8 mouse cellular contexts compared by ENCODE assay signal in genomic region chr17:33780431-33780830, GRCm38 (mm10). TPM values are rescaled to one million over a fixed set of nuclear protein-coding genes. Genes with fewer than 3 reads are reported as not detected.
DNase-seq lines count a peak whose midpoint lies in the region; ATAC-seq lines count a peak whose summit lies in the region.

No protein-coding gene starts in this region.

- no peaks in the 10 kb centered on the region for H3K27me3 ChIP-seq in limb, embryonic 11.5 days (ENCODE audit: control insufficient read depth, insufficient read depth, low read length)
- no peaks in the 10 kb centered on the region for H3K27me3 ChIP-seq in midbrain, embryonic 14.5 days (ENCODE audit: control insufficient read depth, insufficient read depth, low read length)

- ATAC-seq in limb, embryonic 11.5 days (ENCODE audit: insufficient number of reproducible peaks, low FRiP score, low TSS enrichment, low read depth), result no peak
- ATAC-seq in midbrain, embryonic 14.5 days (ENCODE audit: low FRiP score, low TSS enrichment), result no peak

- no peaks in the 10 kb centered on the region for H3K9me3 ChIP-seq in limb, embryonic 11.5 days (ENCODE audit: control insufficient read depth, low read length)
- no peaks in the 10 kb centered on the region for H3K9me3 ChIP-seq in midbrain, embryonic 14.5 days (ENCODE audit: control insufficient read depth, low read length)

- H3K4me3 ChIP-seq in limb, embryonic 11.5 days (ENCODE audit: low read depth, low read length), result peak overlapping the region; percentile 36
- peak overlapping the region; percentile 41; the same call in 1 of the 2 replicates for H3K4me3 ChIP-seq in midbrain, embryonic 14.5 days (replicated peaks; ENCODE audit: low read depth, low read length)

- H3K27ac ChIP-seq in limb, embryonic 11.5 days (replicated peaks; ENCODE audit: low read depth, low read length), result peak overlapping the region; percentile 95
- peak overlapping the region; percentile 20; the same call in 1 of the 2 replicates for H3K27ac ChIP-seq in midbrain, embryonic 14.5 days (replicated peaks; ENCODE audit: low read depth, low read length)

- no peak overlapping the region for H3K9ac ChIP-seq in limb, embryonic 11.5 days (ENCODE audit: low read length)
- H3K9ac ChIP-seq in midbrain, embryonic 14.5 days (replicated peaks; ENCODE audit: low read length), result no peak overlapping the region

- H3K4me2 ChIP-seq in limb, embryonic 11.5 days (ENCODE audit: low read depth, severe bottlenecking), result peak overlapping the region; percentile 60
- peak overlapping the region; percentile 85; the same call in 1 of the 2 replicates for H3K4me2 ChIP-seq in midbrain, embryonic 14.5 days (ENCODE audit: low read length)

- DNase-seq in gastrocnemius, postnatal 14 days, result peak; percentile 56
- no peak for DNase-seq in gastrocnemius, postnatal 25 days
- DNase-seq in c-Kit-positive CD71-negative TER-119-negative erythroid progenitor cells, embryonic 14.5 days (ENCODE audit: low read depth), result peak; percentile 45
- peak; percentile 66 to 81 for DNase-seq in heart, postnatal 10 days
- no peak for DNase-seq in limb, embryonic 11.5 days (ENCODE audit: low spot score)
- DNase-seq in midbrain, embryonic 14.5 days, result no peak
- DNase-seq in right cerebral cortex, postnatal 25 days, result no peak
- no peak for DNase-seq in spleen, postnatal 14 days (ENCODE audit: low spot score in 2 of 2)

- H3K4me1 ChIP-seq in limb, embryonic 11.5 days (ENCODE audit: control insufficient read depth, insufficient read depth, low read length), result peaks cover 23% of the 10 kb centered on the region
- H3K4me1 ChIP-seq in midbrain, embryonic 14.5 days (ENCODE audit: control insufficient read depth, insufficient read depth, low read length), result peaks cover 4% of the 10 kb centered on the region; the same call in 1 of the 2 replicates

- H3K36me3 ChIP-seq in limb, embryonic 11.5 days (ENCODE audit: control insufficient read depth, insufficient read depth, low read length), result peaks cover 8% of the 10 kb centered on the region; the same call in 1 of the 2 replicates
- no peaks in the 10 kb centered on the region for H3K36me3 ChIP-seq in midbrain, embryonic 14.5 days (ENCODE audit: control insufficient read depth, insufficient read depth, low read length)

- WGBS in limb, embryonic 11.5 days, result 88% methylated on average over 5 of the region's 5 CpGs
- 98% methylated on average over 5 of the region's 5 CpGs for WGBS in midbrain, embryonic 14.5 days

- intact Hi-C loops in gastrocnemius, postnatal 14 days (cut with DNase I; ENCODE audit: low total_unique reads), result no loop called here
- intact Hi-C loops in heart, postnatal 10 days (cut with DNase I), result loop anchor here (2.0 kb wide), 1 partner anchor 16 kb away; no protein-coding TSS in a partner anchor

RNA-seq across cellular contexts. Expression of gene Angptl4, which starts 1.2 kb away (rescaled TPM):
- total RNA-seq in gastrocnemius, postnatal 14 days (2021), result 10 to 100 TPM in 1 of 2 experiments, 1 to 10 TPM in 1; 9.6 to 25.8 TPM
- total RNA-seq in gastrocnemius, postnatal 25 days (2021), result 10 to 100 TPM in 1 of 2 experiments, 1 to 10 TPM in 1; 8.1 to 13.3 TPM
- 100 to 1,000 TPM in 1 of 2 experiments, 10 to 100 TPM in 1; 34.9 to 119 TPM for total RNA-seq in heart, postnatal 10 days (2021)
- polyA plus RNA-seq in limb, embryonic 11.5 days (2014; fragmentation: Nextera tagmentation; extraction: Ambion mirVana), result 37.9 and 43.6 TPM in 2 replicates
- polyA plus RNA-seq in midbrain, embryonic 14.5 days (2014; fragmentation: Nextera tagmentation; extraction: Ambion mirVana), result 8.0 and 18.4 TPM in 2 replicates

RNA-seq across cellular contexts. Expression of gene Rab11b, which starts 20.1 kb away (rescaled TPM):
- 100 to 1,000 TPM; 154 to 159 TPM for total RNA-seq in gastrocnemius, postnatal 14 days (2021)
- 100 to 1,000 TPM; 125 to 136 TPM for total RNA-seq in gastrocnemius, postnatal 25 days (2021)
- 100 to 1,000 TPM; 343 to 349 TPM for total RNA-seq in heart, postnatal 10 days (2021)
- 270 and 277 TPM in 2 replicates for polyA plus RNA-seq in limb, embryonic 11.5 days (2014; fragmentation: Nextera tagmentation; extraction: Ambion mirVana)
- polyA plus RNA-seq in midbrain, embryonic 14.5 days (2014; fragmentation: Nextera tagmentation; extraction: Ambion mirVana), result 417 and 541 TPM in 2 replicates

RNA-seq across cellular contexts. Expression of gene Kank3, which starts 29.9 kb away (rescaled TPM):
- total RNA-seq in gastrocnemius, postnatal 14 days (2021), result 10 to 100 TPM; 20.8 to 35.1 TPM
- 10 to 100 TPM; 18.5 to 20.7 TPM for total RNA-seq in gastrocnemius, postnatal 25 days (2021)
- total RNA-seq in heart, postnatal 10 days (2021), result 10 to 100 TPM; 78.7 to 84.2 TPM
- polyA plus RNA-seq in limb, embryonic 11.5 days (2014; fragmentation: Nextera tagmentation; extraction: Ambion mirVana), result 23.0 and 25.1 TPM in 2 replicates
- 39.5 and 45.8 TPM in 2 replicates for polyA plus RNA-seq in midbrain, embryonic 14.5 days (2014; fragmentation: Nextera tagmentation; extraction: Ambion mirVana)

RNA-seq across cellular contexts. Expression of gene Rps28, which starts 43.9 kb away (rescaled TPM):
- total RNA-seq in gastrocnemius, postnatal 14 days (2021), result 100 to 1,000 TPM; 867 to 957 TPM
- 100 to 1,000 TPM; 538 to 612 TPM for total RNA-seq in gastrocnemius, postnatal 25 days (2021)
- total RNA-seq in heart, postnatal 10 days (2021), result 1,000 to 10,000 TPM; 1,002 to 1,034 TPM
- polyA plus RNA-seq in limb, embryonic 11.5 days (2014; fragmentation: Nextera tagmentation; extraction: Ambion mirVana), result 1,083 and 1,144 TPM in 2 replicates
- polyA plus RNA-seq in midbrain, embryonic 14.5 days (2014; fragmentation: Nextera tagmentation; extraction: Ambion mirVana), result 653 and 777 TPM in 2 replicates

RNA-seq across cellular contexts. Expression of gene Ndufa7, which starts 43.9 kb away (rescaled TPM):
- total RNA-seq in gastrocnemius, postnatal 14 days (2021), result 100 to 1,000 TPM; 327 to 338 TPM
- 100 to 1,000 TPM; 326 to 339 TPM for total RNA-seq in gastrocnemius, postnatal 25 days (2021)
- total RNA-seq in heart, postnatal 10 days (2021), result 100 to 1,000 TPM; 499 to 513 TPM
- polyA plus RNA-seq in limb, embryonic 11.5 days (2014; fragmentation: Nextera tagmentation; extraction: Ambion mirVana), result 457 and 474 TPM in 2 replicates
- polyA plus RNA-seq in midbrain, embryonic 14.5 days (2014; fragmentation: Nextera tagmentation; extraction: Ambion mirVana), result 497 and 604 TPM in 2 replicates

Comparison
In these comparisons a context has a peak if more than half of its experiments do, and no peak if none do; other contexts are left out.
1. DNase-seq: peak in gastrocnemius, postnatal 14 days (single experiment), c-Kit-positive CD71-negative TER-119-negative erythroid progenitor cells, embryonic 14.5 days (single experiment) and heart, postnatal 10 days (2 of 2); none in gastrocnemius, postnatal 25 days (single experiment), limb, embryonic 11.5 days (single experiment), midbrain, embryonic 14.5 days (single experiment), right cerebral cortex, postnatal 25 days (single experiment) and spleen, postnatal 14 days (0 of 2).